Mouse (Mus musculus) embryonic fibroblast, embryonic 13.5 days (primary cell): ENCODE data around the gene Cpeb4.

ENCODE experiments used
- CTCF ChIP-seq: IDR thresholded peaks from 2 replicates; pipeline ENCODE4 v1.5.1; 2011; ENCODE audit warnings: mild to moderate bottlenecking, control low read depth, low read length, moderate library complexity, borderline replicate concordance; ENCODE audit not compliant: insufficient read depth
- POLR2A ChIP-seq: IDR thresholded peaks from 2 replicates; pipeline ENCODE4 v1.6.1; 2011; ENCODE audit warnings: low read depth, mild to moderate bottlenecking, control low read depth, low read length, moderate library complexity

- no peak for TF ChIP-seq POLR2A
- no peak for TF ChIP-seq CTCF
These were observed 14.5 kb upstream of the Cpeb4 start for GRCm38 (mm10) chr11:31857479-31857878.
